Mouse (Mus musculus) embryo, embryonic 11.5 days (tissue): ENCODE results near the gene Ndufv1.

Source experiments
- DNase-seq: peaks from one replicate; pipeline ENCODE4 v3.0.0-alpha.2; 2012; ENCODE audit warnings: low read depth, low spot score

Gene Ndufv1

GRCm38 (mm10) chr19:4003112-4003511 lies 9.5 kb downstream of the Ndufv1 start, which contains the start of gene Doc2g:
Gene Doc2g (plus strand): TSS chr19:4003313.
- no peak for DNase-seq

- no peak for DNase-seq
Measured at GRCm38 (mm10) chr19:4001752-4002151, 10.9 kb downstream of the Ndufv1 start.

- no peak for DNase-seq
Measured at GRCm38 (mm10) chr19:4000949-4001525, 11.6 kb downstream of the Ndufv1 start.

GRCm38 (mm10) chr19:4000119-4000900 lies 12.3 kb downstream of the Ndufv1 start, which contains the start of the genes Nudt8 and Gm49405:
Gene Nudt8 (plus strand): TSS chr19:4000580.
Gene Gm49405 (plus strand): TSS chr19:4000626.
- peak; percentile 96 for DNase-seq

- DNase-seq, result no peak
Measured at GRCm38 (mm10) chr19:3999121-3999730, 13.4 kb downstream of the Ndufv1 start.

- no peak for DNase-seq
Measured at GRCm38 (mm10) chr19:3998335-3998734, 14.3 kb downstream of the Ndufv1 start.

- no peak for DNase-seq
Measured at GRCm38 (mm10) chr19:3997231-3997630, 15.4 kb downstream of the Ndufv1 start.

GRCm38 (mm10) chr19:3996747-3997146 lies 15.9 kb downstream of the Ndufv1 start:
- DNase-seq, result no peak

GRCm38 (mm10) chr19:3996106-3996505 lies 16.5 kb downstream of the Ndufv1 start:
- no peak for DNase-seq

- no peak for DNase-seq
Measured at GRCm38 (mm10) chr19:3995505-3995904, 17.1 kb downstream of the Ndufv1 start.

GRCm38 (mm10) chr19:3994932-3995331 lies 17.7 kb downstream of the Ndufv1 start:
- DNase-seq, result no peak

GRCm38 (mm10) chr19:3992416-3992815 lies 20.2 kb downstream of the Ndufv1 start, which contains the start of gene Tbx10:
Gene Tbx10 (plus strand): TSS chr19:3992752.
- no peak for DNase-seq

GRCm38 (mm10) chr19:3991966-3992365 lies 20.6 kb downstream of the Ndufv1 start:
- no peak for DNase-seq

GRCm38 (mm10) chr19:3991562-3991961 lies 21.0 kb downstream of the Ndufv1 start:
- no peak for DNase-seq

- no peak for DNase-seq
Measured at GRCm38 (mm10) chr19:3990804-3991203, 21.8 kb downstream of the Ndufv1 start.

GRCm38 (mm10) chr19:3988750-3989149 lies 23.9 kb downstream of the Ndufv1 start:
- no peak for DNase-seq

GRCm38 (mm10) chr19:3988066-3988465 lies 24.5 kb downstream of the Ndufv1 start:
- DNase-seq, result no peak

GRCm38 (mm10) chr19:3986334-3986733 lies 26.3 kb downstream of the Ndufv1 start, which contains the start of gene Acy3:
Gene Acy3 (plus strand): TSS chr19:3986570.
- no peak for DNase-seq

GRCm38 (mm10) chr19:3985261-3985681 lies 27.3 kb downstream of the Ndufv1 start:
- DNase-seq, result no peak

GRCm38 (mm10) chr19:3983527-3984200 lies 28.9 kb downstream of the Ndufv1 start:
- no peak for DNase-seq

- no peak for DNase-seq
Measured at GRCm38 (mm10) chr19:3980917-3981316, 31.7 kb downstream of the Ndufv1 start.

- peak; percentile 81 for DNase-seq
Measured at GRCm38 (mm10) chr19:3980309-3980708, 32.3 kb downstream of the Ndufv1 start.
